Mouse (Mus musculus) adrenal gland, postnatal 4 days (tissue): ENCODE measurements around the gene Gm15091. TPM values are rescaled to one million over a fixed set of nuclear protein-coding genes. Genes with fewer than 3 reads are reported as not detected.
"Not testable (repeated sequence)": the region's sequence is repeated elsewhere in the genome, so short reads cannot be mapped to it uniquely, and the experiment has no call there.

ENCODE experiments used
- DNase-seq, 2 experiments: peaks; one replicate each; pipeline ENCODE4 v3.0.0; 2021 to 2022; ENCODE audit warnings: low spot score in 2 of 2, mixed read lengths in 2 of 2
- long read RNA-seq, 2 experiments: library from polyadenylated mRNA; stranded (forward); transcript quantifications; one replicate each; pipeline ENCODE4 v2.0.0; 2021
- total RNA-seq, 2 experiments: library from RNA; stranded (reverse); gene quantifications; 2 replicates each; pipeline ENCODE4 v1.2.3; 2021

Gene Gm15091
- not detected for total RNA-seq
- long read RNA-seq, experiment 1 = 0 reads
- long read RNA-seq, experiment 2 = 0 reads

DNA sequence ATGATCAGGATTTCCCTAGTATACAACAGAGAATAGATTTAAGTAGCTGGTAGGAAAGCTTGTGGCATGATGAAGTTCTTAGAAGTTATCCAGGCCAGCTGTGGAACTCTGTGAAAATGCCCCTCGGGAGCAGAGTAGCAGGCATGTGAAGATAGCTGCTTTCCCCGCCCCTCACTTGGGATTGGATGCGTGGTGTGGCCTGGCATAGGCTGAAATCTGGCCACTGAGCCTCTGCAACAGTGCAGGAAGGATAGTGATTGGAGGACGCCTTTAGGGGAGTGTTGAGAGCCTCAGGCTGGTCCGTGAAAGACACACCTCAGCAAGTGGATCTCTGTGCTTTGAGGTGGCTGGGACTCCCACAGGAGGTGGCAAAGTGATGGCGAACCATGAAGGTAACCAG lies at the start of gene Gm15091:
Gene Gm15091 (plus strand): TSS at position 301 of the 400 bp plus-strand sequence.
- not testable (repeated sequence) for DNase-seq

Other genes starting within 250 kb of the Gm15091 start
- not detected for gene Gm15097, start 157.2 kb upstream of the Gm15091 start, total RNA-seq